Mouse (Mus musculus) lung, postnatal 0 days (tissue): ENCODE results near the gene Zfp579. TPM values are rescaled to one million over a fixed set of nuclear protein-coding genes. Genes with fewer than 3 reads are reported as not detected.

Experiments
- ATAC-seq: fragments of 200-750 bp; cut with Nextera tagmentation; 2 replicates; pipeline ENCODE4 v1.8.0; 2017; ENCODE audit warnings: moderate library complexity
- DNase-seq: peaks from one replicate; pipeline ENCODE4 v3.0.0-alpha.2; 2016; ENCODE audit warnings: low spot score
- H3K27ac ChIP-seq: fragments of 300-500 bp; sonication (generic); 2 replicates; pipeline ENCODE4 v1.5.1; 2014; ENCODE audit warnings: antibody characterized with exemption, mild to moderate bottlenecking, low read length, mixed read lengths
- H3K27me3 ChIP-seq: fragments of 300-500 bp; sonication (generic); replicated peaks from 2 replicates; pipeline ENCODE4 v1.6.1; 2014; ENCODE audit warnings: low read length, mixed read lengths; ENCODE audit not compliant: insufficient read depth
- H3K36me3 ChIP-seq: fragments of 300-500 bp; sonication (generic); 2 replicates; pipeline ENCODE4 v1.6.1; 2014; ENCODE audit warnings: low read length, mixed read lengths; ENCODE audit not compliant: insufficient read depth
- H3K4me1 ChIP-seq: fragments of 300-500 bp; sonication (generic); 2 replicates; pipeline ENCODE4 v1.6.1; 2014; ENCODE audit warnings: antibody characterized with exemption, low read depth, low read length, mixed read lengths; ENCODE audit not compliant: insufficient read depth
- H3K4me2 ChIP-seq: fragments of 300-500 bp; sonication (generic); replicated peaks from 2 replicates; pipeline ENCODE4 v1.6.1; 2014; ENCODE audit warnings: low read depth, mild to moderate bottlenecking, low read length, moderate library complexity, mixed read lengths
- H3K4me3 ChIP-seq: fragments of 300-500 bp; sonication (generic); 2 replicates; pipeline ENCODE4 v1.5.1; 2014; ENCODE audit warnings: low read depth, low read length
- H3K9ac ChIP-seq: fragments of 300-500 bp; sonication (generic); replicated peaks from 2 replicates; pipeline ENCODE4 v1.6.1; 2014; ENCODE audit warnings: low read depth, mild to moderate bottlenecking
- H3K9me3 ChIP-seq: fragments of 300-500 bp; sonication (generic); 2 replicates; pipeline ENCODE4 v1.6.1; 2016; ENCODE audit warnings: low read length, mixed read lengths
- CTCF ChIP-seq: IDR thresholded peaks from 2 replicates; pipeline ENCODE4 v1.5.1; 2016; ENCODE audit warnings: antibody characterized with exemption, mild to moderate bottlenecking
- EP300 ChIP-seq: IDR thresholded peaks from 2 replicates; pipeline ENCODE4 v1.6.1; 2016; ENCODE audit warnings: antibody characterized with exemption, mild to moderate bottlenecking, control low read depth
- WGBS: fragments of 180-500 bp; shearing (Covaris S2); extraction: QIAGEN DNeasy Blood & Tissue Kit; methylation state at CpG from one replicate; pipeline ENCODE4 v1.1.7; 2014; 5-methylcytosine and 5-hydroxymethylcytosine counted together
- polyA plus RNA-seq: library from polyadenylated mRNA; unstranded; fragments of >200 nt; fragmentation: Nextera tagmentation; extraction: Ambion mirVana; gene quantifications from 2 replicates; pipeline ENCODE4 v1.2.1, GENCODE M21; 2015

Zfp579 gene
- 29.7 and 30.6 TPM in 2 replicates for polyA plus RNA-seq

- peak within 1 kb of the TSS; percentile 81 for H3K27ac ChIP-seq
- peak within 1 kb of the TSS; percentile 83 for H3K4me2 ChIP-seq
- DNase-seq (peak; percentile 93), ATAC-seq (peak; percentile 89)
- H3K36me3 ChIP-seq, result 0 out of 2 replicates have a peak, but pooled peaks cover 3% of the 10 kb centered on the region
- H3K4me1 ChIP-seq, result peaks cover 9% of the 10 kb centered on the region
- H3K4me3 ChIP-seq, result peak within 1 kb of the TSS; percentile 64
- WGBS, result 5% methylated on average over 11 of the region's 26 CpGs
- TF ChIP-seq CTCF (no peak), EP300 (no peak)
- peak within 1 kb of the TSS; percentile 84 for H3K9ac ChIP-seq
- no peaks in the 10 kb centered on the region for H3K9me3 ChIP-seq
- no peaks in the 10 kb centered on the region for H3K27me3 ChIP-seq
Measured at GRCm38 (mm10) chr7:4996003-4996895, at the start of gene Zfp579. Gene Zfp579 (minus strand): TSS chr7:4996158.

- TF ChIP-seq EP300, result no peak
- TF ChIP-seq CTCF, result no peak
- ATAC-seq (no peak), DNase-seq (no peak)
- no peaks in the 10 kb centered on the region for H3K27me3 ChIP-seq
- no peak overlapping the region for H3K27ac ChIP-seq
- no peak overlapping the region for H3K9ac ChIP-seq
- WGBS, result 68% methylated on average over 2 of the region's 2 CpGs
- no peaks in the 10 kb centered on the region for H3K9me3 ChIP-seq
- no peak overlapping the region for H3K4me3 ChIP-seq
- no peaks in the 10 kb centered on the region for H3K36me3 ChIP-seq
- H3K4me2 ChIP-seq, result no peak overlapping the region
- no peaks in the 10 kb centered on the region for H3K4me1 ChIP-seq
Measured at GRCm38 (mm10) chr7:5044981-5045380, 49.0 kb upstream of the Zfp579 start.

DNA sequence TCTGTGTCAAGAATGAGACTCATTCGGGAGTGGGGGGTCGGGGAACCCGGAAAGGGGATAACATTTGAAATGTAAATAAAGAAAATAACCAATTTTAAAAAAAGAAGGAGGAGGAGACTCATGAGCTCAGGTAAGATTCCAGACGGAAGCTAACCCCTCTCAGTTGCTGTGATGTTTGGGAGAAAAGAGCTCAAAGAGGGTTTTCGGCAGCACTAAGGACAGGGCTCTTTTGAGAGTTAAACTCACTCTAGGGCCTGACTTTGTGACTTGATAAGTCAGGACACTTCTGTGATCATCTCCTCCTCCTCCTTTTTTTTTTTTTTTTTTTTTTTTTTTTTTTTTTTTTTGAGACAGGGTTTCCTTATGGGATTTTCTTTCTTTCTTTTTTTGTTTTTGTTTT lies 43.0 kb upstream of the Zfp579 start:
- ATAC-seq, result no peak
- WGBS, result 27% methylated on average over 5 of the region's 5 CpGs
- Histone ChIP-seq H3K4me1 (no peaks in the 10 kb centered on the region), H3K27ac (no peak overlapping the region), H3K36me3 (0 out of 2 replicates have a peak, but pooled peaks cover 2% of the 10 kb centered on the region), H3K4me3 (peak overlapping the region; percentile 53; the same call in 1 of the 2 replicates), H3K9me3 (no peaks in the 10 kb centered on the region), H3K4me2 (peak overlapping the region; percentile 41), H3K9ac (no peak overlapping the region), H3K27me3 (no peaks in the 10 kb centered on the region)
- TF ChIP-seq EP300 (no peak), CTCF (no peak)
- DNase-seq, result no peak

- Histone ChIP-seq H3K36me3 (peaks cover 3% of the 10 kb centered on the region; the same call in 1 of the 2 replicates), H3K9ac (peak within 1 kb of the TSS; percentile 60), H3K4me3 (peak within 1 kb of the TSS; percentile 53), H3K9me3 (no peaks in the 10 kb centered on the region), H3K27me3 (no peaks in the 10 kb centered on the region), H3K4me2 (peak within 1 kb of the TSS; percentile 41), H3K27ac (peak within 1 kb of the TSS; percentile 94), H3K4me1 (no peaks in the 10 kb centered on the region)
- TF ChIP-seq EP300 (no peak), CTCF (no peak)
- ATAC-seq, result peak; percentile 99
- 3% methylated on average over 47 of the region's 48 CpGs for WGBS
- peak; percentile 96 for DNase-seq
Measured at GRCm38 (mm10) chr7:5038109-5038732, 42.3 kb upstream of the Zfp579 start, which contains the start of gene Zfp784. Gene Zfp784 (minus strand): TSS chr7:5038446.

DNA sequence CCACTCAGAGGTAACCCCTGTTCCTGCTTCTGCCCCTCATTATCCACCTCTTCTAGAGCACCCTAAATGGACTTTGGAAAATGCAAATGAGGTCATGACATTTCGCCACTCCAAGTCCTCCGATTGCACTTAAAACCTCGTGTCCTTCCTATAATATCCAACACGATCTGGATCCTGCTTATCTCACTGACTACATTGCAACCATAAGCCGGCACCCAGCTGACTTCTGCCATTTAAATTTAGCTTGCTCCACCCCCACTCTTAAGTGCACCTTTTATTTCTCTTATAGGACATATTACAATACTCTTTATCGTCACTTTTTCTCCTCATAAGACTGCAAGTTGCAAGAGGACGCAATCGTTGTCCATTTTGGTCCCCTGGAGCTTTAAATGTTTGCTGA lies 41.5 kb upstream of the Zfp579 start:
- ATAC-seq, result no peak
- no peak overlapping the region for H3K9ac ChIP-seq

GRCm38 (mm10) chr7:5037026-5037425 lies 41.1 kb upstream of the Zfp579 start:
- no peak overlapping the region for H3K4me3 ChIP-seq
- H3K4me1 ChIP-seq, result no peaks in the 10 kb centered on the region
- DNase-seq (no peak), ATAC-seq (no peak)
- no peak overlapping the region for H3K27ac ChIP-seq
- H3K9me3 ChIP-seq, result no peaks in the 10 kb centered on the region
- peaks cover 14% of the 10 kb centered on the region for H3K36me3 ChIP-seq
- no peaks in the 10 kb centered on the region for H3K27me3 ChIP-seq
- TF ChIP-seq CTCF (no peak), EP300 (no peak)
- H3K9ac ChIP-seq, result no peak overlapping the region
- H3K4me2 ChIP-seq, result no peak overlapping the region
- 96% methylated on average over 7 of the region's 7 CpGs for whole genome bisulfite sequencing

More for the DNA sequence above, 41.5 kb upstream of the Zfp579 start:
- Histone ChIP-seq H3K4me2 (peak overlapping the region; percentile 41), H3K27ac (peak overlapping the region; percentile 94; the same call in 1 of the 2 replicates), H3K27me3 (no peaks in the 10 kb centered on the region), H3K9me3 (no peaks in the 10 kb centered on the region), H3K4me1 (no peaks in the 10 kb centered on the region), H3K4me3 (peak overlapping the region; percentile 53; the same call in 1 of the 2 replicates), H3K36me3 (peaks cover 9% of the 10 kb centered on the region)
- TF ChIP-seq EP300 (no peak), CTCF (no peak)
- WGBS, result 83% methylated on average over 8 of the region's 8 CpGs
- DNase-seq, result no peak
